Mouse (Mus musculus): ENCODE data around the gene Sirt7. TPM values are rescaled to one million over a fixed set of nuclear protein-coding genes. Genes with fewer than 3 reads are reported as not detected.

Sirt7 gene
- 10 to 100 TPM; 18.6 to 29.5 TPM for polyA plus RNA-seq (2012; fragmentation: generic; extraction: Trizol)

DNA sequence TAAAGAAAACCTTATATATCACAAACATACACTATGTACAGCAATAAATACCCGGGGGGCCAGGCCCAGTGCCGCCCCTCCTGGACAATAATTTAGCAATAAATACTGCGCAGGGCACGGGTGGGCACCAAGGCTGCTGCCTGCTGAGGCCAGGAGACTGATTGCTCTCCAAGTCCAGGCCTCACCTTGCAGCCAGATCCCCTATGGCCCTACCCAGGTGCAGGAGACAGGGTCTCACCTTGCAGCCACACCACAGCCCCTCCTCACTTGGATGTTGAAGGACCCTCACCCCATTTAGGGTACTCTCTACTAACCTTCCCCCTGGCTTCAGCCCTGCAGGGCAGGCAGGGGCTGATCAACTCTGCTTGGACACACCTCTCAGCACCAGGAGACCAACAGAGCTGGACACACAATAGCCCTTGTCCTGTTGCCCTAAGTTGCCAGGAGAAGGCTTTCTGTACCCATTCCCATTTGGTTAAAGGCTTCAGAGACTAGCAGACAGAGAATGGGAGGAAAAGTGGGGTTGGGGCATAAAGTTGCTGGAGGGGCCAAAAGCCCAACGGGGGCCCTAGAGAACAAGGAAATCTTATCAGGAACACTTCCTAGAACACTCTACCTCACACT lies at the start of gene Sirt7:
TSS of gene Sirt7 (minus strand) at position 89 of the 624 bp plus-strand sequence.

DNA sequence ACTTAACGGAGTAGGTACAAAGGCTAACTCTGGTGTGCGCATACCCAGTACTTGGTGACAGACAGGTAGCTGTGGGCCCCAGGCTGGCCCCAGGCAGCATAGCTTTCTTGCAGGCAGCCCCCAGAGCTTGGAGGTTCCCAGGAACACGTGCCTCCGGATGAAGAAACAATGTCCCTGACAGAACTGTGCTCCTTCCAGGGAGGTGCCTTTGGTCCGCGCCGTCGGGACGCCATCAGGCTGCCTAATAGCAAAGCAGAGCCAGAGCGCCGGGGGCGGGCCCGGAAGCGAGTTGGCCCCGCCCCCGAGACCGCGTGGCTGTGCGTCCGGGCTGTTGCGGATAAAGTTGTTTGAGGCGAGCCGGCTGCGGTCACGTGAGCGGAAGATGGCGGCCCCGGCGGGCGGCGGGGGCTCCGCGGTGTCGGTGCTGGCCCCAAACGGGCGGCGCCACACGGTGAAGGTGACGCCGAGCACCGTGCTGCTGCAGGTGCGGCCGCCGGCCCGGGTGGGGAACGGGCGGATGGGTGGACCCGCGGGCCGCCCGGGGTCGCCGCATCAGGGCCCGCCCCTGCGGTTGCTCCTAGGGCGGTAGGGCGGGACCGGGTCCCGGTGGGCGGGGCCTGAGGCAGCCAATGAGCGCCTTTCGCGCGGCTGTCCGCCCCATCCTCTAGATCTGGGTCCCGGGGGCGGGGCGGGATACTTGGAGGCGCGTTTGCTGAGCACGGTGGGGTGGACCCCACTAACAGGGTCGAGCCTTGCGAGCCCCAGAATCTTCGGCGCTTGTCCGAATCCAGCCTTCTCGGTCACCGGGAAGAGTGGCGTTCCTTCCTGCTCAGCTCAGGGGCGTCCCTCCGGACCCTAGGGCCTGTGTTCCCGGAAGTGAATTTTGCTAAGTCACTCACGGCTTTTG lies 47.9 kb upstream of the Sirt7 start, which contains the start of gene Aspscr1:
TSS of gene Aspscr1 (plus strand) at position 287 of the 907 bp plus-strand sequence.

GRCm38 (mm10) chr11:120661076-120661460 lies 36.0 kb upstream of the Sirt7 start, which contains the start of gene Notum:
Gene Notum (minus strand): TSS chr11:120661175.

GRCm38 (mm10) chr11:120648001-120648476 lies 23.0 kb upstream of the Sirt7 start, which contains the start of gene Myadml2:
Gene Myadml2 (minus strand): TSS chr11:120648158.

GRCm38 (mm10) chr11:120643601-120643987 lies 18.6 kb upstream of the Sirt7 start, which contains the start of gene Pycr1:
Gene Pycr1 (minus strand): TSS chr11:120643769.

DNA sequence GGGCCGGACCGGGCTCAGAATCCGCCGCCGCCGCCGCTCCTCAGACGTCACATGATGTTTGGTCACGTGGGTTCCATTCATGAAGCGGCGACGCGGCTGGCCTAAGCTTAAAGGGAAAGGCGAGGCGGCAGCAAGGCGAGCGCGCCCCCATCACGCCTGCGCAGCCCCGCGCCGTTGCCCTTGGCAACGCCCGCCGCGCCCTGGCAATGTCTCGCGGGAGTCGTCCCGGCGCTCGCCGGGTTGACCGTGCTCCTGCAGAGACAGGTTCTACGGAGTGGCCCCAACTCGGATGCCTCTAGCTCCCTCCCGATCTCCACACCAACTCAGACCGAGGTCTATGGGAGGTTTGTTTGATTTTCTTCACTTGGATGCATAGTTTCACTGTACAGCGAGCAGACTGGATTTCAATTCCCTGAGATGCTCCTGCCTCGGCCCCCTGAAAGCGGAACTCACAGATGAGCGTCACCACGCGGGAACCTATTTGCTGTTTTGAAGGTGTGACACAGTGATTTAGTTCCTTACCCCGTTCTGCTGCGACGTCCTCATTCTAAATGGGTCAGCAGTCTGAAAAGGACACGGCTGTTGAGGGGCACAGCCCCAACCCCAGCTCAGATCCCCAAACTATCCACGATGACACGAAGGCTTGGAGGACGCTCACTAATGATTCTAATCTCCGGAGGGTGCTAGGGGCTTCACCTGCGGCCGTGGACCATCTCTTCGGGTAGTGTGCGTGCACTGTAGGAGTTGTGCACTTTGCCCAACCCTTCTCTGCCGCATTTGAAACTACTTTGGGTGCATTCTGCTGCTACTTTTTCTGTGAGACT lies 8.7 kb upstream of the Sirt7 start, which contains the start of gene Mafg:
TSS of gene Mafg (minus strand) at position 81 of the 824 bp plus-strand sequence.

GRCm38 (mm10) chr11:120617519-120618112 lies 7.4 kb downstream of the Sirt7 start, which contains the start of gene Pcyt2:
Gene Pcyt2 (minus strand): TSS chr11:120617936.

DNA sequence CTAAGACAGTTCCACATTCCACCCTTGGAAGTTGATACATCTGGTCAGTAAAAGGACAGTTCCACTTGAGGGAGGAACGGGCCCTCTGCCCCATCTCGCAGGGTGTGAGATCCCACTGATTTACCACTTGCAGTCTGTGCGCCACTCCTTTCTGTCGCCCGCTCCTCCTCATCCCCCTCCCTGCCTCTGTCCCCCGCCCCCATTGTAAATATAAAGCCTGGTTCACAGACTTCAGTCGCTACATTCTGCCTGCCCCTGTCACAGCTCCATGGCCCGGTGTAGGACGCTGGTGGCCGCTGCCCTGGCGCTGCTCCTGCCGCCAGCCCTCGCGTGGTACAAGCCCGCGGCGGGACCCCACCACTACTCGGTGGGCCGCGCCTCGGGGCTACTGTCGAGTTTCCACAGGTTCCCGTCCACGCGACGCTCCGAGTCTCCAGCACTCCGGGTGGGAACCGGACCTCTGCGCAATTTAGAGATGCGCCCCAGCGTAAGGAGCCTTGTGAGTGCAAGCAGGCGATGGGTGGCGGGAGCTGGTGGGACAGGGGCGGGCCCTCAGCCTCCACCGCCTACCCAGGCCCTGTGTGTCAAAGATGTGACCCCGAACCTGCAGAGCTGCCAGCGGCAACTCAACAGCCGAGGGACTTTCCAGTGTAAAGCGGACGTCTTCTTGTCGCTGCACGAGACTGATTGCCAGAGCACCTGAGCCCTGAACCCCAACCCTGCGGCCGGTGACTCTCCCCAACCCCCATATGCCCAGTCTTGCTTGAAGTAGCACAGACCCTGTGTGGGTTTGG lies 16.6 kb downstream of the Sirt7 start, which contains the start of gene Npb:
TSS of gene Npb (plus strand) at position 237 of the 794 bp plus-strand sequence.

DNA sequence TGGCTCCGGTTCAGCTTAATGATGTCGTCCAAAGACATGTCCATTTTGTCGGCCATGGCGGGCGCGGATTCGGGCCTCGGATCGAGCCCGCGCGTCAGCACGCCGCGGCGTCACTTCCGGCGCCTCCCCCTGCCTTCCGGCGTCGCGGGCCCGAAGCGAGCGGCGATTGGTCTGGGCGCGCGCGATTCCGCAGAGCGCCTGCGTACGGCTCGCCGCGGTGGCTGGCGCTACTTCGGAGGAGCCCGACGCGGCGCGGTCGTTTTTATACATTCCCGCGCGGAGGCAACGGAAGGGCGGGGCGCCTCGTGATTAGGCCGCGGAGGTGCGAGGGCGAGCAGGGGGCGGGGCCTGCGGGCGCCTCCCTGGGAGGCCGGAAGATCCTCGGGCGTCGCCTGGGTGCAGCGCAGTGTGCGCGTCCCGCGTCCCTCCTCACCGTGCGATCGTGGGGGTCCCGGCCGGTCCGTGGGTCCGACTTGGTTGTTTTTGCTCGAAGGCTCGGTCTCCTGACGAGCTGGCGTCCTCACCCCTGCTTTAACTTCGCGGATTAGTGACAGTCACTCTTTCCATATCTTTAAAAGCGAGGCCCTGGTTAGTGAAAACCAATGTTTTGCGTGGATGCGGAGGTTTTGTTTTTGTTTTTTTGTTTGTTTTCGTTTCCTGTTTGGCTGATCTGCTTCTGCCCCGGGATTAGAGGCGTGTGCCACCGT lies 26.6 kb downstream of the Sirt7 start, which contains the start of the genes Alyref and Anapc11:
TSS of gene Alyref (minus strand) at position 83 of the 707 bp plus-strand sequence.
TSS of gene Anapc11 (plus strand) at position 139 of the 707 bp plus-strand sequence.

GRCm38 (mm10) chr11:120581490-120582267 lies 43.4 kb downstream of the Sirt7 start, which contains the start of gene Arhgdia:
Gene Arhgdia (minus strand): TSS chr11:120581624.

GRCm38 (mm10) chr11:120572752-120573584 lies 52.1 kb downstream of the Sirt7 start, which contains the start of gene P4hb:
Gene P4hb (minus strand): TSS chr11:120573253.

Other genes starting within 250 kb of the Sirt7 start
- 10 to 100 TPM; 28.8 to 30.5 TPM for gene Faap100, start 246.5 kb downstream of the Sirt7 start, polyA plus RNA-seq (2012; fragmentation: generic; extraction: Trizol)
- gene Nploc4, start 187.5 kb downstream of the Sirt7 start, polyA plus RNA-seq (2012; fragmentation: generic; extraction: Trizol), result 10 to 100 TPM; 34.7 to 46.1 TPM
- gene Tspan10, start 182.6 kb downstream of the Sirt7 start, polyA plus RNA-seq (2012; fragmentation: generic; extraction: Trizol), result under 1 TPM in 1 of 2 experiments, not detected in 1; 0.02 TPM
- 1 to 10 TPM in 1 of 2 experiments, under 1 TPM in 1; 0.06 to 1.0 TPM for gene Pde6g, start 171.7 kb downstream of the Sirt7 start, polyA plus RNA-seq (2012; fragmentation: generic; extraction: Trizol)
- 10 to 100 TPM; 18.6 to 34.7 TPM for gene Oxld1, start 167.2 kb downstream of the Sirt7 start, polyA plus RNA-seq (2012; fragmentation: generic; extraction: Trizol)
- gene Ccdc137, start 167.1 kb downstream of the Sirt7 start, polyA plus RNA-seq (2012; fragmentation: generic; extraction: Trizol), result 10 to 100 TPM in 1 of 2 experiments, 1 to 10 TPM in 1; 7.9 to 22.4 TPM
- 10 to 100 TPM; 29.8 to 44.2 TPM for gene Arl16, start 157.6 kb downstream of the Sirt7 start, polyA plus RNA-seq (2012; fragmentation: generic; extraction: Trizol)
- gene Mrpl12, start 140.6 kb downstream of the Sirt7 start, polyA plus RNA-seq (2012; fragmentation: generic; extraction: Trizol), result 100 to 1,000 TPM; 146 to 509 TPM
- gene Slc25a10, start 133.4 kb downstream of the Sirt7 start, polyA plus RNA-seq (2012; fragmentation: generic; extraction: Trizol), result 100 to 1,000 TPM; 118 to 126 TPM
- gene Gcgr, start 94.5 kb downstream of the Sirt7 start, polyA plus RNA-seq (2012; fragmentation: generic; extraction: Trizol), result under 1 TPM in 1 of 2 experiments, not detected in 1; 0.08 TPM
- 100 to 1,000 TPM; 245 to 382 TPM for gene Mcrip1, start 75.5 kb downstream of the Sirt7 start, polyA plus RNA-seq (2012; fragmentation: generic; extraction: Trizol)
- gene Ppp1r27, start 74.1 kb downstream of the Sirt7 start, polyA plus RNA-seq (2012; fragmentation: generic; extraction: Trizol), result under 1 TPM; 0.25 to 0.63 TPM
- gene P4hb, start 52.0 kb downstream of the Sirt7 start, polyA plus RNA-seq (2012; fragmentation: generic; extraction: Trizol), result 1,000 to 10,000 TPM in 1 of 2 experiments, 100 to 1,000 TPM in 1; 703 to 1,073 TPM
- gene Arhgdia, start 43.6 kb downstream of the Sirt7 start, polyA plus RNA-seq (2012; fragmentation: generic; extraction: Trizol), result 1,000 to 10,000 TPM; 1,146 to 2,128 TPM
- 100 to 1,000 TPM; 130 to 156 TPM for gene Alyref, start 26.9 kb downstream of the Sirt7 start, polyA plus RNA-seq (2012; fragmentation: generic; extraction: Trizol)
- gene Anapc11, start 26.8 kb downstream of the Sirt7 start, polyA plus RNA-seq (2012; fragmentation: generic; extraction: Trizol), result 100 to 1,000 TPM; 274 to 500 TPM
- 1 to 10 TPM in 1 of 2 experiments, under 1 TPM in 1; 0.29 to 1.2 TPM for gene Npb, start 16.8 kb downstream of the Sirt7 start, polyA plus RNA-seq (2012; fragmentation: generic; extraction: Trizol)
- gene Pcyt2, start 7.3 kb downstream of the Sirt7 start, polyA plus RNA-seq (2012; fragmentation: generic; extraction: Trizol), result 10 to 100 TPM; 34.5 to 72.4 TPM
- gene Mafg, start 8.4 kb upstream of the Sirt7 start, polyA plus RNA-seq (2012; fragmentation: generic; extraction: Trizol), result 10 to 100 TPM; 11.2 to 27.5 TPM
- gene Pycr1, start 18.5 kb upstream of the Sirt7 start, polyA plus RNA-seq (2012; fragmentation: generic; extraction: Trizol), result 10 to 100 TPM; 15.8 to 35.0 TPM
- gene Myadml2, start 22.9 kb upstream of the Sirt7 start, polyA plus RNA-seq (2012; fragmentation: generic; extraction: Trizol), result not detected
- 1 to 10 TPM; 5.1 to 6.4 TPM for gene Notum, start 35.9 kb upstream of the Sirt7 start, polyA plus RNA-seq (2012; fragmentation: generic; extraction: Trizol)
- gene Aspscr1, start 47.7 kb upstream of the Sirt7 start, polyA plus RNA-seq (2012; fragmentation: generic; extraction: Trizol), result 100 to 1,000 TPM; 116 to 219 TPM
- gene Cenpx, start 88.5 kb upstream of the Sirt7 start, polyA plus RNA-seq (2012; fragmentation: generic; extraction: Trizol), result 100 to 1,000 TPM in 1 of 2 experiments, 10 to 100 TPM in 1; 82.4 to 151 TPM
- gene Lrrc45, start 88.7 kb upstream of the Sirt7 start, polyA plus RNA-seq (2012; fragmentation: generic; extraction: Trizol), result 10 to 100 TPM; 13.4 to 31.9 TPM
- gene Rac3, start 96.2 kb upstream of the Sirt7 start, polyA plus RNA-seq (2012; fragmentation: generic; extraction: Trizol), result 10 to 100 TPM in 1 of 2 experiments, under 1 TPM in 1; 0.85 to 12.5 TPM
- 100 to 1,000 TPM; 170 to 223 TPM for gene Dcxr, start 102.0 kb upstream of the Sirt7 start, polyA plus RNA-seq (2012; fragmentation: generic; extraction: Trizol)
- 1,000 to 10,000 TPM in 1 of 2 experiments, 100 to 1,000 TPM in 1; 150 to 1,096 TPM for gene Cbr2, start 106.9 kb upstream of the Sirt7 start, polyA plus RNA-seq (2012; fragmentation: generic; extraction: Trizol)
- gene Hmga1b, start 137.6 kb upstream of the Sirt7 start, polyA plus RNA-seq (2012; fragmentation: generic; extraction: Trizol), result 1,000 to 10,000 TPM in 1 of 2 experiments, 10 to 100 TPM in 1; 83.4 to 2,207 TPM
- gene Rfng, start 159.0 kb upstream of the Sirt7 start, polyA plus RNA-seq (2012; fragmentation: generic; extraction: Trizol), result 10 to 100 TPM; 36.7 to 58.4 TPM
- 100 to 1,000 TPM; 221 to 278 TPM for gene Gps1, start 159.0 kb upstream of the Sirt7 start, polyA plus RNA-seq (2012; fragmentation: generic; extraction: Trizol)
- gene Dus1l, start 171.2 kb upstream of the Sirt7 start, polyA plus RNA-seq (2012; fragmentation: generic; extraction: Trizol), result 10 to 100 TPM; 56.8 to 85.8 TPM
- 100 to 1,000 TPM; 217 to 230 TPM for gene Fasn, start 199.3 kb upstream of the Sirt7 start, polyA plus RNA-seq (2012; fragmentation: generic; extraction: Trizol)

All from C3H10T1/2 (cell line).